Mouse (Mus musculus) heart, embryonic 11.5 days (tissue): ENCODE measurements at regions not wholly inside any gene's neighbourhood (a gene's known extent, or its start where the extent isn't known, plus 50 kb on each side); places are given as distances from the start of the nearest gene placed in this dataset.

Experiments used
- ATAC-seq: fragments of 200-750 bp; cut with Nextera tagmentation; replicated peaks from 2 replicates; pipeline ENCODE4 v1.8.0; 2017; ENCODE audit warnings: moderate library complexity; ENCODE audit not compliant: insufficient number of reproducible peaks, low FRiP score, low TSS enrichment
- H3K27ac ChIP-seq: fragments of 300-500 bp; sonication (generic); 2 replicates; pipeline ENCODE4 v1.5.1; 2014; ENCODE audit warnings: mild to moderate bottlenecking, low read depth, low read length
- H3K27me3 ChIP-seq: fragments of 300-500 bp; sonication (generic); 2 replicates; pipeline ENCODE4 v1.6.1; 2014; ENCODE audit warnings: mild to moderate bottlenecking, low read length, mixed read lengths; ENCODE audit not compliant: control insufficient read depth, insufficient read depth
- H3K36me3 ChIP-seq: fragments of 300-500 bp; sonication (generic); 2 replicates; pipeline ENCODE4 v1.6.1; 2014; ENCODE audit warnings: mild to moderate bottlenecking, low read length, moderate library complexity, mixed read lengths; ENCODE audit not compliant: control insufficient read depth, insufficient read depth
- H3K4me1 ChIP-seq: fragments of 300-500 bp; sonication (generic); 2 replicates; pipeline ENCODE4 v1.6.1; 2014; ENCODE audit warnings: low read length; ENCODE audit not compliant: control insufficient read depth, insufficient read depth
- H3K4me2 ChIP-seq: fragments of 300-500 bp; sonication (generic); 2 replicates; pipeline ENCODE4 v1.6.1; 2014; ENCODE audit warnings: mild to moderate bottlenecking, moderate library complexity
- H3K4me3 ChIP-seq: fragments of 300-500 bp; sonication (generic); 2 replicates; pipeline ENCODE4 v1.5.1; 2014; ENCODE audit warnings: low read depth, low read length
- H3K9ac ChIP-seq: fragments of 300-500 bp; sonication (generic); 2 replicates; pipeline ENCODE4 v1.6.1; 2014; ENCODE audit warnings: mild to moderate bottlenecking, low read depth, low read length, moderate library complexity
- H3K9me3 ChIP-seq: fragments of 300-500 bp; sonication (generic); replicated peaks from 2 replicates; pipeline ENCODE4 v1.6.1; 2016; ENCODE audit warnings: low read length; ENCODE audit not compliant: control insufficient read depth
- WGBS: fragments of 180-500 bp; shearing (Covaris S2); extraction: QIAGEN DNeasy Blood & Tissue Kit; methylation state at CpG from one replicate; pipeline ENCODE4 v1.1.7; 2014; ENCODE audit not compliant: insufficient replicate concordance; 5-methylcytosine and 5-hydroxymethylcytosine counted together

GRCm38 (mm10) chr10:38894706-38895105 is 70.6 kb upstream of the Lama4 start:
- 69% methylated on average over 1 of the region's 1 CpGs for WGBS
- H3K36me3 ChIP-seq = no peaks in the 10 kb centered on the region
- no peak for ATAC-seq
- no peak overlapping the region for H3K27ac ChIP-seq
- no peaks in the 10 kb centered on the region for H3K27me3 ChIP-seq
- no peak overlapping the region for H3K9ac ChIP-seq
- no peak overlapping the region for H3K4me3 ChIP-seq
- H3K4me2 ChIP-seq = no peak overlapping the region
- H3K4me1 ChIP-seq = no peaks in the 10 kb centered on the region
- no peaks in the 10 kb centered on the region for H3K9me3 ChIP-seq

GRCm38 (mm10) chr10:38895656-38896055 is 69.7 kb upstream of the Lama4 start:
- no peak for ATAC-seq

GRCm38 (mm10) chr10:38897573-38897972 is 67.7 kb upstream of the Lama4 start:
- ATAC-seq = no peak
- Histone ChIP-seq H3K9me3 (no peaks in the 10 kb centered on the region), H3K4me3 (no peak overlapping the region), H3K27ac (no peak overlapping the region), H3K9ac (no peak overlapping the region), H3K4me1 (no peaks in the 10 kb centered on the region), H3K4me2 (no peak overlapping the region), H3K36me3 (no peaks in the 10 kb centered on the region), H3K27me3 (no peaks in the 10 kb centered on the region)
- WGBS = 75% methylated on average over 5 of the region's 5 CpGs

More at GRCm38 (mm10) chr10:38895656-38896055, 69.7 kb upstream of the Lama4 start:
- Histone ChIP-seq H3K4me2 (no peak overlapping the region), H3K27ac (no peak overlapping the region), H3K36me3 (no peaks in the 10 kb centered on the region), H3K4me1 (no peaks in the 10 kb centered on the region), H3K4me3 (no peak overlapping the region), H3K9me3 (no peaks in the 10 kb centered on the region), H3K27me3 (no peaks in the 10 kb centered on the region), H3K9ac (no peak overlapping the region)
- 79% methylated on average over 3 of the region's 3 CpGs for whole genome bisulfite sequencing

- no peak overlapping the region for H3K27ac ChIP-seq
- no peaks in the 10 kb centered on the region for H3K27me3 ChIP-seq
- H3K4me2 ChIP-seq = no peak overlapping the region
- ATAC-seq = no peak
- peaks cover 5% of the 10 kb centered on the region; the same call in 1 of the 2 replicates for H3K4me1 ChIP-seq
- H3K4me3 ChIP-seq = no peak overlapping the region
- no peak overlapping the region for H3K9ac ChIP-seq
- H3K36me3 ChIP-seq = no peaks in the 10 kb centered on the region
- WGBS = 49% methylated on average over 3 of the region's 3 CpGs
- no peaks in the 10 kb centered on the region for H3K9me3 ChIP-seq
Measured at GRCm38 (mm10) chr10:38906121-38906520, 59.2 kb upstream of the Lama4 start.

- WGBS = 67% methylated on average over 2 of the region's 2 CpGs
- ATAC-seq = no peak
- no peak overlapping the region; the same call in 1 of the 2 replicates for H3K4me2 ChIP-seq
Measured at GRCm38 (mm10) chr10:38907835-38908234, 57.5 kb upstream of the Lama4 start.

GRCm38 (mm10) chr10:38908277-38908676 is 57.0 kb upstream of the Lama4 start:
- H3K9ac ChIP-seq = peak overlapping the region; percentile 52; the same call in 1 of the 2 replicates

More at GRCm38 (mm10) chr10:38907835-38908234, 57.5 kb upstream of the Lama4 start:
- Histone ChIP-seq H3K4me1 (peaks cover 5% of the 10 kb centered on the region; the same call in 1 of the 2 replicates), H3K27ac (peak overlapping the region; percentile 23), H3K9me3 (no peaks in the 10 kb centered on the region), H3K9ac (peak overlapping the region; percentile 52; the same call in 1 of the 2 replicates), H3K27me3 (no peaks in the 10 kb centered on the region), H3K4me3 (no peak overlapping the region), H3K36me3 (no peaks in the 10 kb centered on the region)

GRCm38 (mm10) chr10:38909152-38909732 is 56.1 kb upstream of the Lama4 start:
- H3K36me3 ChIP-seq = no peaks in the 10 kb centered on the region
- no peak overlapping the region for H3K27ac ChIP-seq
- no peak overlapping the region for H3K4me2 ChIP-seq
- no peaks in the 10 kb centered on the region for H3K9me3 ChIP-seq
- ATAC-seq = no peak
- H3K9ac ChIP-seq = no peak overlapping the region
- no peaks in the 10 kb centered on the region for H3K27me3 ChIP-seq
- 84% methylated on average over 1 of the region's 1 CpGs for WGBS
- no peak overlapping the region for H3K4me3 ChIP-seq
- peaks cover 5% of the 10 kb centered on the region; the same call in 1 of the 2 replicates for H3K4me1 ChIP-seq

More at GRCm38 (mm10) chr10:38908277-38908676, 57.0 kb upstream of the Lama4 start:
- H3K4me2 ChIP-seq = peak overlapping the region; percentile 43
- H3K27me3 ChIP-seq = no peaks in the 10 kb centered on the region
- WGBS = 26% methylated on average over 9 of the region's 9 CpGs
- H3K27ac ChIP-seq = peak overlapping the region; percentile 23
- H3K4me3 ChIP-seq = no peak overlapping the region
- ATAC-seq = 0 out of 2 replicates have a peak, but pooled peaks have one; percentile 63
- H3K4me1 ChIP-seq = peaks cover 5% of the 10 kb centered on the region; the same call in 1 of the 2 replicates
- H3K36me3 ChIP-seq = no peaks in the 10 kb centered on the region
- no peaks in the 10 kb centered on the region for H3K9me3 ChIP-seq

- ATAC-seq = no peak
- peaks cover 5% of the 10 kb centered on the region; the same call in 1 of the 2 replicates for H3K4me1 ChIP-seq
- no peak overlapping the region for H3K4me2 ChIP-seq
- 78% methylated on average over 2 of the region's 2 CpGs for WGBS
- H3K36me3 ChIP-seq = no peaks in the 10 kb centered on the region
- H3K9me3 ChIP-seq = no peaks in the 10 kb centered on the region
- no peak overlapping the region for H3K4me3 ChIP-seq
- no peak overlapping the region for H3K27ac ChIP-seq
- no peak overlapping the region for H3K9ac ChIP-seq
- H3K27me3 ChIP-seq = no peaks in the 10 kb centered on the region
Measured at GRCm38 (mm10) chr10:38909843-38910242, 55.5 kb upstream of the Lama4 start.

GRCm38 (mm10) chr10:38913013-38913412 is 52.3 kb upstream of the Lama4 start:
- Histone ChIP-seq H3K4me3 (no peak overlapping the region), H3K4me1 (peaks cover 5% of the 10 kb centered on the region; the same call in 1 of the 2 replicates), H3K9me3 (no peaks in the 10 kb centered on the region), H3K36me3 (no peaks in the 10 kb centered on the region), H3K9ac (no peak overlapping the region), H3K4me2 (no peak overlapping the region), H3K27me3 (no peaks in the 10 kb centered on the region), H3K27ac (no peak overlapping the region)
- WGBS = 77% methylated on average over 2 of the region's 2 CpGs
- no peak for ATAC-seq
